In genomic region chr2:31151892-31152812, GRCm38 (mm10) we compare ENCODE assay signal across 8 mouse cellular contexts. TPM values are rescaled to one million over a fixed set of nuclear protein-coding genes. Genes with fewer than 3 reads are reported as not detected.
A peak's percentile ranks its signal among the peaks of the same experiment; 100 is the strongest.
DNase-seq lines count a peak whose midpoint lies in the region; ATAC-seq and TF ChIP-seq lines count a peak whose summit lies in the region.

TSS of gene Gpr107 (plus strand) at chr2:31152316.

- peak within 1 kb of the TSS; percentile 64 for H3K4me2 ChIP-seq in embryonic facial prominence, embryonic 12.5 days (replicated peaks)
- peak within 1 kb of the TSS; percentile 65 for H3K4me2 ChIP-seq in limb, embryonic 14.5 days (replicated peaks; ENCODE audit: low read depth, low read length, severe bottlenecking)
- H3K4me2 ChIP-seq in midbrain, postnatal 0 days (ENCODE audit: low read depth, low read length, poor library complexity, severe bottlenecking), result peak within 1 kb of the TSS; percentile 65

- peak; percentile 87 for ATAC-seq in embryonic facial prominence, embryonic 12.5 days (ENCODE audit: insufficient number of reproducible peaks, insufficient read depth, low FRiP score, low TSS enrichment)
- ATAC-seq in limb, embryonic 14.5 days (ENCODE audit: low FRiP score, low read depth), result peak; percentile 92
- ATAC-seq in midbrain, postnatal 0 days (ENCODE audit: low FRiP score), result peak; percentile 88

- no peaks in the 10 kb centered on the region for H3K27me3 ChIP-seq in embryonic facial prominence, embryonic 12.5 days
- H3K27me3 ChIP-seq in kidney, adult 2 months (replicated peaks; ENCODE audit: control insufficient read depth, insufficient read depth, low read length), result no peaks in the 10 kb centered on the region
- H3K27me3 ChIP-seq in limb, embryonic 14.5 days (ENCODE audit: control insufficient read depth, insufficient read depth, low read length), result no peaks in the 10 kb centered on the region
- no peaks in the 10 kb centered on the region for H3K27me3 ChIP-seq in midbrain, postnatal 0 days (ENCODE audit: insufficient read depth, low read length)

- peak within 1 kb of the TSS; percentile 80 for H3K9ac ChIP-seq in embryonic facial prominence, embryonic 12.5 days
- peak within 1 kb of the TSS; percentile 78 for H3K9ac ChIP-seq in limb, embryonic 14.5 days (ENCODE audit: low read depth, low read length, severe bottlenecking)
- peak within 1 kb of the TSS; percentile 84 for H3K9ac ChIP-seq in midbrain, postnatal 0 days (replicated peaks; ENCODE audit: low read length, poor library complexity, severe bottlenecking)

- peak; percentile 85 for DNase-seq in 3134 (ENCODE audit: extremely low read depth, insufficient read length, low spot score)
- peak; percentile 84 for DNase-seq in adrenal gland, postnatal 25 days
- peak; percentile 90 to 91 for DNase-seq in heart, adult 18-20 months
- peak; percentile 90 for DNase-seq in kidney, adult 2 months
- DNase-seq in limb, embryonic 14.5 days (ENCODE audit: low spot score), result peak; percentile 82
- peak; percentile 88 for DNase-seq in midbrain, postnatal 0 days (ENCODE audit: low spot score)
- peak; percentile 62 to 79 for DNase-seq in spleen, postnatal 14 days (ENCODE audit: low spot score in 2 of 2)

- peaks cover 15% of the 10 kb centered on the region; the same call in 1 of the 2 replicates for H3K4me1 ChIP-seq in embryonic facial prominence, embryonic 12.5 days
- H3K4me1 ChIP-seq in kidney, adult 2 months (ENCODE audit: control insufficient read depth, insufficient read depth, low read length), result peaks cover 4% of the 10 kb centered on the region
- H3K4me1 ChIP-seq in limb, embryonic 14.5 days (ENCODE audit: control insufficient read depth, insufficient read depth, low read length), result peaks cover 20% of the 10 kb centered on the region
- H3K4me1 ChIP-seq in midbrain, postnatal 0 days (ENCODE audit: insufficient read depth, low read length), result peaks cover 11% of the 10 kb centered on the region; the same call in 1 of the 2 replicates

- H3K36me3 ChIP-seq in embryonic facial prominence, embryonic 12.5 days, result peaks cover 14% of the 10 kb centered on the region; the same call in 1 of the 2 replicates
- no peaks in the 10 kb centered on the region for H3K36me3 ChIP-seq in kidney, adult 2 months (ENCODE audit: control insufficient read depth, insufficient read depth, low read length)
- H3K36me3 ChIP-seq in limb, embryonic 14.5 days (ENCODE audit: control insufficient read depth, insufficient read depth, low read length), result peaks cover 27% of the 10 kb centered on the region
- 0 out of 2 replicates have a peak, but pooled peaks cover 5% of the 10 kb centered on the region for H3K36me3 ChIP-seq in midbrain, postnatal 0 days (ENCODE audit: insufficient read depth, low read length)

- TF ChIP-seq POLR2A in kidney, adult 2 months (IDR thresholded peaks at IDR 0.05; ENCODE audit: low read depth, low read length), result peak; percentile 8
- TF ChIP-seq POLR2A in limb, embryonic 14.5 days (IDR thresholded peaks at IDR 0.05; ENCODE audit: borderline replicate concordance, extremely low read depth, insufficient read depth, insufficient read length), result peak; percentile 62; the same call in 1 of the 2 replicates

- TF ChIP-seq CTCF in kidney, adult 2 months (conservative IDR thresholded peaks at IDR 0.05; ENCODE audit: insufficient read depth, insufficient read length, low read depth, low read length), result no peak
- TF ChIP-seq CTCF in midbrain, postnatal 0 days (IDR thresholded peaks at IDR 0.05), result no peak

- no peaks in the 10 kb centered on the region for H3K9me3 ChIP-seq in embryonic facial prominence, embryonic 12.5 days
- H3K9me3 ChIP-seq in limb, embryonic 14.5 days (ENCODE audit: control insufficient read depth, low read length), result no peaks in the 10 kb centered on the region
- H3K9me3 ChIP-seq in midbrain, postnatal 0 days (ENCODE audit: low read length), result no peaks in the 10 kb centered on the region

- peak within 1 kb of the TSS; percentile 80 for H3K4me3 ChIP-seq in embryonic facial prominence, embryonic 12.5 days
- peak within 1 kb of the TSS; percentile 84 for H3K4me3 ChIP-seq in kidney, adult 2 months (ENCODE audit: insufficient read depth, low read depth, low read length)
- H3K4me3 ChIP-seq in limb, embryonic 14.5 days (replicated peaks; ENCODE audit: low read length), result peak within 1 kb of the TSS; percentile 75
- peak within 1 kb of the TSS; percentile 86 for H3K4me3 ChIP-seq in midbrain, postnatal 0 days (ENCODE audit: low read depth, low read length)

- WGBS in embryonic facial prominence, embryonic 12.5 days, result under 1% methylated on average over 53 of the region's 53 CpGs
- WGBS in kidney, adult 2 months, result under 1% methylated on average over 53 of the region's 53 CpGs
- under 1% methylated on average over 48 of the region's 53 CpGs for WGBS in limb, embryonic 14.5 days
- WGBS in midbrain, postnatal 0 days, result 2% methylated on average over 49 of the region's 53 CpGs

- H3K27ac ChIP-seq in embryonic facial prominence, embryonic 12.5 days, result peak within 1 kb of the TSS; percentile 58
- peak within 1 kb of the TSS; percentile 43 for H3K27ac ChIP-seq in kidney, adult 2 months (ENCODE audit: insufficient read depth, low read depth, low read length)
- peak within 1 kb of the TSS; percentile 65; the same call in 1 of the 2 replicates for H3K27ac ChIP-seq in limb, embryonic 14.5 days (replicated peaks; ENCODE audit: low read depth, low read length)
- H3K27ac ChIP-seq in midbrain, postnatal 0 days (ENCODE audit: low read depth, low read length), result peak within 1 kb of the TSS; percentile 67

RNA-seq across cellular contexts. Expression of gene Gpr107, which starts in this region (rescaled TPM):
- total RNA-seq in adrenal gland, postnatal 25 days (2021), result 54.1 and 63.6 TPM in 2 replicates
- 37.5 and 41.1 TPM in 2 replicates for polyA plus RNA-seq in embryonic facial prominence, embryonic 12.5 days (2016; fragmentation: Nextera tagmentation; extraction: Ambion mirVana)
- total RNA-seq in heart, adult 18-20 months (2021), result 10 to 100 TPM; 26.2 to 27.4 TPM
- 22.2 and 22.8 TPM in 2 replicates for polyA plus RNA-seq in kidney, adult 2 months (2012; rRNA removed)
- polyA plus RNA-seq in limb, embryonic 14.5 days (2012; rRNA removed), result 34.5 and 37.0 TPM in 2 replicates
- 25.1 and 28.6 TPM in 2 replicates for polyA plus RNA-seq in limb, embryonic 14.5 days (2014; fragmentation: Nextera tagmentation; extraction: Ambion mirVana)
- 46.7 and 47.3 TPM in 2 replicates for total RNA-seq in midbrain, postnatal 0 days (2014; rRNA removed)
- 30.9 and 31.6 TPM in 2 replicates for polyA plus RNA-seq in midbrain, postnatal 0 days (2015; fragmentation: Nextera tagmentation; extraction: Ambion mirVana)

Comparison
In these comparisons a context has a peak if more than half of its experiments do, and no peak if none do; other contexts are left out.
1. Peak in every context shown above with its lines: DNase-seq, ATAC-seq, H3K4me3 ChIP-seq and H3K27ac ChIP-seq.